Mouse (Mus musculus): ENCODE measurements at regions not wholly inside any gene's neighbourhood (a gene's known extent, or its start where the extent isn't known, plus 50 kb on each side); places are given as distances from the start of the nearest gene placed in this dataset.

DNA sequence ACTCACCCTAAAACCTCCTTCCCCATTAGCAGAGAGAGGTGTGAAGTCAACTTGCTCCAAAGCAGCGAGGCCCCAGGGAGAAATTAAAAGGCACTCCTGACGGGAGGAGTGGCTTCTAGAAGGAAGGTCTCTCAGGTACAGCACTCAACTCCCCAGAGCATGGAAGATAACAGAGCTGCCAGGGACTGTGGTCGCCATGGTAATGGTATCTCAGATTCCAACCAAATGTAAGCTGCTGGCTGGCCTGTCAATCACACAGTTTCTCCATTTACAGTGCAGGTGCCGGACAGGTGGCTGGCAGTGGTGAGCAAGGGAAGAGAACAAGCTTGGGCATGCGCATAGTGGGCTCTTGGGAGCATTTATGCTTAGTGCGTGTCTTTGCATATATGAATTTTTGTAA is 213.5 kb upstream of the Bcor start:
- DNase-seq = no peak

DNA sequence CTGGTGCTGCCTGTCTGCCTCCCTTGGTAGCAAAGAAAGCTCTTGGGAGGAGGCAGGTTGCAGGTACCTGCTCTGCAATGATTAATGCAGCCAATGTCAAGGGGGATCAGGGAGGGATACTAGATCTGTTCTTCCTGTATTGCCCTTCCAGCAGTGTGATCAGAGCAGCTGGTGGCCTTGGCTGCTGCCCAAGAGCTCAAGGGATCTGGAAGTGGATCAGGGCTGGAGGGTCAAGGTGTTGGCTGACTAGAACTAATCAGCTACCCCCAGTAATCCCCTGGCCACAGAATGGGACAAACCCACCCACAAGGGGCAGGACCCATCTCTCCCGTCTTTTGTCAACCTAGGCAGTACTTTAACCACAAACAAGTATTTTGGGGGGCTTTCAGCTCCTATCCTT is 211.8 kb upstream of the Atp6ap2 start:
- no peak for DNase-seq

DNA sequence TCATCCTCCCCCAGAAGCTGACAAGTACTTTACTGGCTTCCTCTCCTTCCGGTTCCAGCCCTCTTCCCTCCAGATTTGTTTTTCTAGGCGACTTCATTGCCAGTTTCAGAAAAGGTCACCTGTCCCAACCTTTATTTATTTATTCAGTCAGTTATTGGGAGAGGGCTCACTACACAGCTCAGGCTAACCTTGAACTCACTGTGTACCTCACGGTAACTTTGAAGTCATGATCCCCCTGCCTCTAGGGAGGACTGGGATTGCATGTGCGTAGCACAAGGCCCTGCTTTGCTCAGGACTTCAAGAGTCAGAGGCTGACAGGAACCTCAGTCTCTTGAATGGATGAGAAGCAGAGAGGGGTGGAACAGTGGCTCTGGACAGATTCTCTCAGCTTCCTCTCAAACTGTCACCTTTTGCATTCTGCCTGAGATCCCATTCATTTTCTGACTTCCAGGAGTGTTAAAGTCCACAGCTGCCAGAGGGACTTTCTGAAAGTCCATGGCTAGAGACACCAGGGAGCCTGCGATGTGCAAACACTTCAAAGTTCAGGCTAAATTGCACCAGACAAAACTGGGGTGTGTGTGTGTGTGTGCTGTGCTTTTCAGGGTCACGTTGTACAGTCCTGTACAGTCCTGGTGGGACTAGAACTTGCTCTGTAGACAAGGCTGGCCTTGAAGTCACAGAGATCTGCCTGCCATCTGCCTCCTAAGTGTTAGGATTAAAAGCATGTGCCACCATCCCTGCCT is 211.2 kb upstream of the Atp6ap2 start:
- no peak for DNase-seq

DNA sequence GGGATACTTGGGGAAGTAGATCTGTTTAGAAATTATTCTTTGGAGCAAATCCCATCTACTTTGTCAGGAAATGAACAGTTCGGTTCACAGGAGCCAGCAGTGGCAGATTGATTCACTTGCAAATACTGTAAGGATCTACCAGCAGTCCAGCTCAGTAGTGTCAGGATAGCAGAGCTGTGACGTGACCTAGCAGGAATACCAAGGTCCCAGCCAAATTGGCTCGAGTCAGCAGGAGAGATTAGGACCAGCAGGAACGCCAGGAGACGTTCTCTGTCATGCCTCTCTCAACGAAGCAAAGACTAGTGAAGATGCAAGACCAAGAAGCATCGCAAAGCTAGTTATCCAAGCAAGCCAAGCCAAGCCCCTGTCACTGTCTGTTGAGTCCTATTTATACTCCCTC is 210.2 kb upstream of the Atp6ap2 start:
- DNase-seq = no peak

DNA sequence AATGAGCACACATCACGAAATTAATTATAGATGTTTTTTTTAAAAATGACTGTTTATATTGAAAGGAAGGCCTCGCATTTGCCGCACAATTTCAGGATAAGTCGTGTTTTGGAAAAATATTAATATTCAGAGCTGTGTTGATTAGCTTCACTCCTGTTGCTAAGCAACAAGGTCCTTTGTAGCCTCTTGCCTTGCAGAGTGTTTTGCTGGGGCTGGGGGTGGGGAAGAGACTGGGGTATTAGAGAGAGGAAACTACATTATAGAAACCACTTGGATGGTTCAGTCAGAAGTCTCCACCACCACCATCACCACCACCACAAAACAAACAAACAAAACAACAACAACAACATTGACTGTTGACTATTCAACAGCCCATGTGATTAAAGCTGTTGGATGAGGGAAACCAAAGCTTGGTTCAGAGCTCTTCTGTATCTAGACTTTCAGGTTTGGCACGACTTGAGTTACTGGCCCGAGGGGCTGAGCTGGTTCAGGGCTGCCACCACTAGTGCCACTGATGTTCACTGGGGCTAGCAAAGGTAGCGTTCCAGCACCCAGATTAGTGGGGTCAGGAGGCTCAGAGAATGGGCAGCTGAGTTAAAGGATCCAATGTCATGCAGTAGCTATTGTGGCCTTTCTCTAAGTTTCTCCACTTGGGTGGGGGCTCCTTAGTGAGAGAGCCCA is 195.3 kb upstream of the Atp6ap2 start:
- no peak for DNase-seq

DNA sequence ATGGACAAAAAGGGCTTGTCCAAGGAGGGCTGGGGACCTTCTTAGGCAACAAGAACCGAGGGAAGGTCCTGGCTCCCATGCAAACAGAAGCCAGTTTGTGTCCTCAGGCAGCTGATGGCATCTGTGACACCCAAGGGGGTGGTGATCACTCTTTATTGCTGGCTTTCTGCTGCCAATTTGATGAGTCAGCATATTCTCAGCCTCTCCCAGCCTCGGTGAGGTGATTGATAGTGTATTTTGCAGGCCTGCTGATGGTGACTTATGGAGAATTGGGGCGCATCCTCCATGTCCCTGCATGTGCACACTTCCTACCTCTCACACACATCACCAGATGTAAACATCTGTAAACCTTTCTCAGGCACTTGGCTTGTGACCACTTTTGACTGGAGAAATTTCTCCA is 178.3 kb upstream of the Atp6ap2 start:
- DNase-seq = no peak

DNA sequence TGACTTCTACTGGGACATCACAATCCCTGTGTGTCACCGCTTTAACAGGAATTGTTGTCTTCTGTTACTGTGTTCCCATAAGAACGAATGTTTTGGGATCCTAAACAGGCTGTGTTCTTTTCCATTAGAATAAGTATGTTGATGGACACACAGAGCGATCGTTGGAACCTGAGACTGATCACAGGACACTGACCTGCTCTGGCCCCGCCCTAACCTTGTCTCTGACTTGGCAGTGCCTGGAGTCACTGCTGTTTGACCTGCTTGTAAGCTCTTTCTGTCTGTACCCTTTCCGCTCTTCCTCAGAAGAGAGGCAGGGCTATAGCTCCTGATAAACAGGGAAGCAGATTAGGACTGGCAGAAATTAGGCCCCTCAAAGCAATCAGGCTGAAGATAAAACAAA is 162.0 kb upstream of the Atp6ap2 start:
- no peak for DNase-seq

DNA sequence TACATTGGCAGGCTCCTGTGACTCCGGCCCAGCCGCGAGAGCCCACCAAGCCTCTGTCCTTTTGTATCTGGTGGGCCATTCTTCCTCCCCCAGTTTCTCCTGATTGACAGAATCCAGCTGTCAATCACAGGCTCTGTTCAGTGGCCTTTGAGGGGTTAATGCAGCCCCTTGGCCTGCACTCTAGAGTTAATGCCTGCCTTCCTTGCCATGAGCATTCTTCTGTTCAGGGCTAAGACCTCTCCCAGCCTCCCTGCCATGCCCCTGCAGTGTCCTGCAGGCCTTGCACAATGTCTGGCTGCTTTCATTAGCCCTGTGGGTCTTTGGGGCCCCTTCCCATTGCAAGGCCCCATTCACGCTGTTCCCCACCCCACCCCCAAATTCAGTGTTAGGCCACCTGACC is 160.9 kb upstream of the Atp6ap2 start:
- no peak for DNase-seq

DNA sequence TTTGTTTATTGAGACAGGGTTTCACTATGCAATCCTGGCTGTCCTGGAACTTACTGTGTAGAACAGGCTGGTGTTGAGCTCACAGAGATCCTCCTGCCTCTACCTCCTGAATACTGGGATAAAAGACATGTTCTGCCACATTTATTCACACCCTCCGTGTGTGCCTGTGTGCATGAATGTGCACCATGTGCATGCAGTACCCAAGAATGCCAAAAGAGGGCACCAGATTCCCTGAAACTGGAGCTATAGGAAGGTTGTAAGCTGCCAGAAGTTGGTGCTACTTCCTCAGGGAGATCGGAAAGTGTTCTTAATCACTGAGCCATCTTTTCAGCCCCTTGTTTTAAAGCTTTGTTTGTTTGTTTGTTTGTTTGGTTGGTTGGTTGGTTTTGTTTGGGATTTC is 155.3 kb upstream of the Atp6ap2 start:
- DNase-seq = no peak

DNA sequence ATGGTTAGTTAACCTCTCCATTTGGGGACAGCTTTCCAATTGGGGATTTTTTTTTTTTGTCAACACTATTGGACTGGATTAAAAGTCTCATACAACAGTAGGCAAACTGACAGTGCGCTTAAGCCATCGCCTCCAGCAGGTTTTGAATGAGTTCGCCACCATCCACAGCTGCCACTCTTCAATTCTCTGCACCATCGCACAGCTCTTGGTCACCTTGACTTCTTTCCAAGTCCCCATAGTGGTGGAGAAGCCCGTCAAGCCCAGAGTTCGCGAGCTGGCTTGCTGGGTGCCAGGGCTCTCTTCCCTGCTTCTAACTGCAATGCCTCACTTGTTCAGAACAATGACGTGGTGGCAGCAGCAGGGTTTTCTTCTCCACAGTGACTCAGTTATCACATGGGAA is 151.9 kb upstream of the Atp6ap2 start:
- no peak for DNase-seq

DNA sequence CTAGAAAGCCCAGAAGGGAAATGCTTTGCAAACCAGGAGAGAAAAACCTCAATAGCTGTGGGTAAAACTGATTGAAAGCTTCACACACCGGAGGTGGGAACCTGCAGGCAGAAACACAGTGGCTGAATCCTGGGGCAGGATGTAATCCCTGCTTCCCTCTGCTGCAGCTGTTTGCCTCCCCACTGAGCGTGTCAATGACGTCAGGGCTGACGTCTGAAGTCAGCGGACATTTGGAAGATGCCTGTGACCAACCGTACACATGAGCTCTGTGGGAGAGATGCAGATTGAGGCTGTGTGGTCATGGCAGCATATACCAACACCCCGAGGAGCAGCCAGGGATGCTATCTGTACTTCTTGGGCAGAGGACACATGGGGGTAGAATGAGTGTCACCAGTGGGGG is 151.5 kb upstream of the Atp6ap2 start:
- no peak for DNase-seq

DNA sequence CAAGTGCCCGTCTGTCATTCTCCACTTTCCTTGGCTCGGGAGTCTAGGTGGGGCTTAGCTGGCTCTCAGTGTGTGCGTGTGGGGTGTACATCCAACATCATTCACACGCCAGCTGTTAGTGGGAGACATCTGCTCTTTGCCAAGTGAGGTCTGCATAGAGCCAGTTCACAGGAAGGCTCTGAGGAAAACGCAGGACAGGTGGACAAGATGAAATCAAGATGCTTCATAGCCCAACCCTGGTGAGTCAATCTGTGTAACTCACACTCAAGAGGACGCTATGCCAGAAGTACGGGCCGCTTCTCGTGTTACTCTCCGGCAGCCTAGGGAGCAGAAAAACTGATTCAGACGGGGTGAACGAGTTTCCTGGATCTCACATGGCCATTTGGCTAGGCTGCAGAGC is 148.2 kb upstream of the Atp6ap2 start:
- no peak for DNase-seq

DNA sequence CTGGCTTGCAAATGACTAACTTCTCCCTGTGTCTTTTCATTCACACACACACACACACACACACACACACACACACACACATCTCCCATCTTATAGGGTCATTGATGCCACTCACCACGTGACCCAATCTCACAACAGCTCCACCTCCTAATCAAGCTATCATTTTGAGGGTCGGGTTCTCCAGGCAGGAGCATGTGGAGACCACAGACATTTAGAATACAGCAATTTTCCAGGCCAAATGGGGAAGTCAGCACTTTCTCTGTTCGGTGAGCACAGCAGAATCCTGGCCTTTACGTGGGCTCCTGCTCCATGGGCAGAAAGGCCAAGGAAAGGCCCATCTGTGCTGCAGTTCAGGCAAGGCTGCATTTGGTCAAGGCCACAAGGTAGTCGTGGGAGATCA is 143.8 kb upstream of the Atp6ap2 start:
- DNase-seq = no peak

DNA sequence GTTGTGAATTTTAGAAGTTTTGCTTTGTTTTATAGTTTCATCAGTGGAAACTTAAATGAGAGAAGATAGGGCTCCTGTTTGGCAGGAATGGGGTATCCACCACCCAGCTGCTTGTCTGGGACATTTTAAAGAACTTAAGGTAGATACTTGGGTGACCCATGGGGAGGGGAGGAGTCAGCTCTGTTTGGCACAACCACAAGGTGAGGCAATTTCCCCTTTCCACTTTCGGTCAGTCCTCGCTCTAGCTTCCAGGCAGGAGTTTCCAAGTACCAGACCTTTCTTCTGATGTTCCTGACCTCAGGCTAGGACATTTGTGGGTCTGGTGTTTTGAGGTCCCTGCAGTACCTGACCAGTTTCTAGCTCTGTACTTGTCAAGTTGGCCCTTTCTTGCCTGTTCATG is 142.5 kb upstream of the Atp6ap2 start:
- DNase-seq = no peak

DNA sequence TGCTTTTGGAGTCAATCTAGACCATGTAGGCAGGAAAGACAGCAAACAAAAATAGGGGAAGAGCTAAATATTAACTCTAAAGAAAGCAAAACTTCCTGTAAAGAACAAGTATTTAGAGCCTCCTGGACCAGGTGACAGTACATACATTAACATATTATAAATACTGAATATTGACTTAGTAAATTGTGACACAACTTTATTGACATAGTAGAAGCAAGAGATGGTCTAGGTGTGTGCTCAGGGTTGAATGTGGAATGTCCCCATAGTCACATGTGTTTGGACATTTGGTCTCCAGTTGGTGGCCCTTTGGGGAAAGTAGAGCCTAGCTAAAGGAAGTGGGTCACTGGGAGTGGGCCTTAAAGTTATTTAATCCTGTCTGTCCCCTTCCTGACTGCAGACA is 139.6 kb upstream of the Atp6ap2 start:
- no peak for DNase-seq

DNA sequence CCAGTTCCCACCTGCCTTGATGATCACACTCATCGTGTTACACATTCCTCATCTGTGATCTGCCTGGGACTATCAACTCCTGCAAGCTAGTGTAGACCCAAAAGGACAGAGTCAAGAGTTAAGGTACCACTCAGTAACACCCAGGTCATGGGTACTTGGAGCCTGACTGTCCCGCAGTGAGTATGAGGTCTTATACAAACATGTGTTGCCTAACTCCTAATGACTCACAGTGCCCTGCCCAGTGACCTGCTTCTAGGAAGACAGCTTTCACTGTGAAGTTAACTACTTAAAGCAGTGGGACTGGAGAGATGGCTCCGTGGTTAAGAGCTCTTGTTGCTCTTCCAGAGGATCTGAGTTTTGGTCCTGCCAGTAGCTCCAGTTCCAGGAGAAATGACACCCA is 137.9 kb upstream of the Atp6ap2 start:
- no peak for DNase-seq

DNA sequence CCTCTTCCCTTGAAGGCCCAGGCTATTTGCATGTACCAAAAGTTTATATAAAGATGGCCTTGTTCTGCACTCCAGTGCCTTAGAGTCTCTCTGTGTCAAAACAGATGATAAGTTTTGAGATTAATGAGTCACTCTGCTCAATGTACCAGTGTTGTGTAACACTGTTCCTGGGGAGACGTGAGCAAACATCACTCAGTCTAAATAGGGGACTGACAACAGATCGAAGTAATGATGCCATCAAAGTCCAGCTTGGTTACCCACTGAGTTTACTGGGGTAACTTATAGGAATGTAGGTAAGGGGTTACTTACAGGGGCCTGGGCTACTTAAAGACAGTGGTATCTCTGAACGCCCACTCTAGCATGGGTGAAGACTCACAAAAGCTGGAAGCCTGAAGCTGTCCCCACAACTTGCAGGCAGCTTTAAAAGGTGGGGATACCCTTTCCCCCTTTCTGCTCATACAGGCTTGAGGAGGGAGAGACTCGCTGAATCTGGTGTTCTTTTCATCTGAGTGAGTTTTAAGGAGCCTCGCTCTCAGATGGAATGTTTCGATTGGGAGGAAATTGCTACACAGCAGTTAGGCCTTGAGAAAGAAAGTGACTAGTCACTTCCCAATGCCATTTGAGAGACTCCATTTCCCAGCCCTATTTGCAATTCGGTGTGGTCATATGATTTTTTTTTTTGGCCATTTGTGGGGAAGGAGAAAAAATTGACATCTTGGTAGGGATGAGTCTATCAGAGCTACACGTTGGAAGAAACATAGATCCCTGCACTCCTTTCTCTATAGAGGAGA is 134.4 kb upstream of the Atp6ap2 start:
- DNase-seq = no peak

DNA sequence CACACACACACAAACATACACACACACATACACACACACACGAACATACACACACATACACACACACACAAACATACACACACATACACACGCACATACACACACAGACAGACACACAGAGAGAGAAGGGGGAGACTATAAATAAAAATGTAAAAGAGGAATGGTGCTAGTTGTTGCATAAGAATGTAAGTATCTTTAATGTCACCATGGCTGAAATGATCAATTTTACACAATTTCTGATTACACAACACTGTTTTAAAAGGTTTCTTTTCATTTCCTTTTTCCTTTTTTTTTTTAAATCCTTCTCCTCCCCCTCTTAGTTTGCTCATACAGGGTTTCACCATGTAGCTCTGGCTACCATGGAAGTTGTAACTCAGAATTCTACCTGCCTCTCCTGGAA is 125.9 kb upstream of the Atp6ap2 start:
- DNase-seq = no peak

DNA sequence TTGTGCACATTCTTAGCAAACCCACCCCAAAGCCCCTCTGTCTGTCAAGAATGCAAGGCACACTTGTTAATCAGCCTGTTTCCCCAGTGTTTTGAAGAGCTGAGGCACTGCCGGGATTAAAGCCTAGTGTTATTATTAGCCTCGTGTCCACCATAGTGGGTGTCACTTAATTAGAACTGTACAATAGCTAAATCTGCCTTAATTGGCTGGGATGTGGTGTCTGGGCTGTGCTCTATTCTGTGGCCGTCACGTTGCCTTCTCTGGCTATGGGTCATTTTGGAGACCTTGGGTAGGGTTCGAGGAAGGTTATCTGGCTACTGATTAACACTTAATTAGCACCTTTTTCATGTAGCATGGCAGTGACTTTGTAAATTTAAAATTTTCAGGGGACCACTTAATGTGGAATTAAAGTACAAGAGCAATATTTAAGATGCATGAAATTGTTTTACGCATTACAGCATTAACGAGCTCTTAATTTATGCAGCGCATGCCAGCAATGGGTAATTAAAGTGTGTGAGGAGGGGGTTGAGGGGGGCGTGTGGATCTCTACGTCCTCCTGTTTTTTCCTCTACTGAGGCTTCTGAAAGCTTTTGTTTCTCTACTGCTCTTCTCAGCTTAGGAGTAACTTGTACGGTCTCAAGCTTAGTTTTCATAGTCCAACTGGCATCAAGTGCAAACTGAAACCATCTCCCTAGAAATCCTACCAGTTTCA is 124.5 kb upstream of the Atp6ap2 start:
- DNase-seq = no peak

DNA sequence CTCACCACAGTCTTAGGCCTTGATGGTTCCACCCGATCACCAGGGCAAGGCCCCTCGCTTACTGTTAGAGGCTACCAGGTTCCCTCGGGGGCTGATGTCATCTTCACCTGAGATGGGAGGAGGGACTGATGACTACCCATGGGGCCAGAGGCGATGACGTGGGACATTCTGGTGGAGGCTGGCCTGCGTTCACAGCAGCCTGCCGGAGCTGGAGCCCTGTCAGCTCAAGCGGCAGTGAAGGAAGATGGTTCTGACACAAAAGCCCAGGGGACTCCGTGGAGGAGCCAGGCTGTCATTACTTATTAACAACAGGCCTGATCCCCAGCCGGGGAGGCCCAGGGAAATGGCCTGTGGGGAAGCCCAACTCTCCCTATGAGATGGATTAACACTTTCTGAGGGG is 121.3 kb upstream of the Atp6ap2 start:
- no peak for DNase-seq

DNA sequence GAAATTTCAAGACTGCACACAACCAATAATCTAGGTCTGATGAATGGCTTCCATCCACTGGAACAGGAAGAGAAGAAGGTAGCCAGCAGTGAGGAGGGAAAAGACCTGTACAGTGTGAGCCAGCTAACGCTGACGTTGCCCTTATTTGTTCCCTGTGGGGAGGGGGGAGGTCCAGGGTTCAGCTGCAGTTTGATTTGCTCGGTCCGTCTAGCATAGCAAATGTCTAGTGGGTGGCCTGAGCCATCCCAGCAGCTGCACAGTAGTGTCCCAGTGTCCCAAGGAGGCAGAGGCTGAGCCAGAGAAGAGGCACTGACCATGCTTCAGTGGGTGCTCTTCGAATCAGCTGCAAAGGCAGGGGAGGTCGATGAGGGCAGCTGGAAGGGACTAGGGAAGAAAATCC is 120.7 kb upstream of the Atp6ap2 start:
- no peak for DNase-seq

DNA sequence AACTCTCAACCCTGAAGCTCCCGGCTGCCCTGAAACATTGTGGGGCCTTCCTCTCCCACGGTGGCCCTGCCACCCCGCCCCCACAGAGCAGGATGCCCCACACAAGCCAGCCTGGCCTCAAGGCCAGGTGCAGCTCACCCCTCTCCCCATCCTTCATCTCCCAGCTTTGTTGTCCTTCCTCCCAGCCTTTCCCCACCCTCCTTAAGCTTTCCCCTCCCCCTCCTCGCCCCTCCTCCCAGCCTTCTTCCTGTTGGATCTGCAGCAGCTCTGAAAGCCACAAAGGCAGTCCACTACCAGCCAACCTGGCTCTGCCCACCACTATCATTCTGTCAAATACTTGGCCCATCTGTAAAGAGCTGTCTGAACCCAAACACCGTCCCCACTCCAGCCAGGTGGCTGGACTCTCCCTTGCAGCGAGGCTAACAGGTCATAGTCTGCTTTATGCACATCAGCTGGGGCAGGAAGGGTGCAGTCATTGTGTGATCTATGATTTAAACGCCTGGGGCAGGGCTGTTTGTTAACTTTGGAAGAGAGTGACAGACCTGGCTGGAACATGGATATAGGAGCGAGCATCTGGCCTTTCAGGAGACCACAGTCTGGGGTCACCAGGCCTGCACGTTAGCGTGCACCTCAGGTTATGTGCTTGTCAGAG is 119.9 kb upstream of the Atp6ap2 start:
- no peak for DNase-seq

DNA sequence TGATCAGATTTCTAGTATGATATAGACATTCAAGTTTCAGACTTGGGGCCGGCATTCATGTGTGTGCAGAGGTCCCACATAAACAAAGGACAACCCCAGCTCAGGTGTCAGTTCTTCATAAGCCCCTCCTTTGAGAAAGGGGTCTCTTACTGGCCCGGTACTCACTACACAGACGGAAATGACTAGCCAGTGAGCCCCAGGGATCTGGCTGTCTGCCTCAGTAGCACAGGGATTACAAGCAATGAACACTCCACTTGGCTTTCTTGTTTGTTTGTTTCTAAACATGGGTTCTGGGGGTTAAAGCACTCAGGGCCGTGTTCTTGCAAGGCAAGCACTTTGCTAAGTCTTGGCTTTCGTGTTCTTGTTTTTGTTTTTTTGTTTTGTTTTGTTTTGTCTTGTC is 115.3 kb upstream of the Atp6ap2 start:
- no peak for DNase-seq
